Mouse (Mus musculus) cortical plate, adult 2 months (tissue): ENCODE measurements around the gene Slc39a11.

Experiments
- CTCF ChIP-seq: fragments of 200-500 bp; IDR thresholded peaks from 2 replicates; pipeline ENCODE4 v1.5.1; 2011; ENCODE audit warnings: mild to moderate bottlenecking, control low read depth, low read length; ENCODE audit not compliant: insufficient read depth; ENCODE audit errors: extremely low read depth
- POLR2A ChIP-seq: fragments of 200-500 bp; IDR thresholded peaks from 2 replicates; pipeline ENCODE4 v1.6.1; 2011; ENCODE audit warnings: mild to moderate bottlenecking, low read length, control low read depth; ENCODE audit not compliant: insufficient read depth; ENCODE audit errors: extremely low read depth

- TF ChIP-seq CTCF = no peak
- no peak for TF ChIP-seq POLR2A
Measured at GRCm38 (mm10) chr11:113652516-113652915, 2.6 kb upstream of the Slc39a11 start.
